Mouse (Mus musculus): ENCODE data around the gene Npc2.

DNA sequence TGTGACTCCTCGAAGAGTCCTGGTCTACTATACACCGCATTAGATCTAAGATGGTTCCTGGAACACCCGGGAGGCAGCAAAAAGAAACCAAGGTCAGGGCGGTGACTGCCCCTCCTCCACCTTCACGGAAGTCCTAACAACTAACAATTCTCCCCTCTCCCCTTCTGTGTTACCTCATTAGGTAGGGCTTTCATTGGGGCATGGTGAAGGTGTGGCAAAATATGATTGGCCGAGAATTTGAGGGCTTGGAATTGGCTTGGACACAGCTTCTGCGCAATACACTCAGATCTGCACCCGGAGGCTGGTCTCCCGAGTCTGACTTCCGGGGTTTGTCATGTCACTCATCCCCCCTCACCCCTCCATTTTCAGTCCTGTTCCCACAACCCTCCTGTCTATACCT, 44.5 kb downstream of the Npc2 start:
- TF ChIP-seq CTCF (IDR thresholded peaks at IDR 0.05; ENCODE audit: insufficient read depth, low read length) (no peak), POLR2A (IDR thresholded peaks at IDR 0.05; ENCODE audit: borderline replicate concordance, extremely low read depth, low read depth, low read length) (no peak)

Measured in lung, adult 2 months (tissue).